ENCODE assay signal across 14 mouse cellular contexts in the genomic region with DNA sequence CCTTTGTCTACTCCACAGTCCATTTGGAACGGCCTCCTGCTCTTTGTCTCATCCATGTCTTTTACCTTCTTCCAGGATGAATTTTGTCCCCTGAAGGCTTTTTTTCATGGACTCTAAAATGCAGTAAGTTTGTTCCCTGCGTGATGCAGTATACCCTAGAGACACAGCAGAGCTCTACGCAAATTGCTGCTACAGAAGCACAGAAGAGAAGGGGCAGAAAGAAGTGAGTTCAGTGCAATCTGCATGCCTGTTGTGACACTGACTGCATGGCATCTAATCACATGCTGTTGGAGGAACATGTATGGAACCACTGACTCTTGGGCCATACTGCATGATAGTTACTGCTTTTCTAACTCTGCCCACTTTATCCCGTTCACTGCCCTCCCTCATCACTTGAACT.
DNase-seq lines count a peak whose midpoint lies in the region; ATAC-seq and TF ChIP-seq lines count a peak whose summit lies in the region.
"Had no signal": no experiment of that assay in that cellular context is flagged by ENCODE, and none has a peak within 500 bp of the region (broad histone marks: within the 10 kb centered on the region; RNA-seq: fewer than 3 reads in every experiment).

No protein-coding gene starts in this region.

- H3K4me2 ChIP-seq in forebrain, embryonic 11.5 days (ENCODE audit: low read depth, low read length, severe bottlenecking): no peak overlapping the region
- no peak overlapping the region for H3K4me2 ChIP-seq in hindbrain, embryonic 11.5 days (replicated peaks; ENCODE audit: low read depth, low read length)
- H3K4me2 ChIP-seq in hindbrain, embryonic 14.5 days (replicated peaks): peak overlapping the region; percentile 17; the same call in 1 of the 2 replicates
- H3K4me2 ChIP-seq in neural tube, embryonic 14.5 days (ENCODE audit: low read depth, low read length): no peak overlapping the region

- no peaks in the 10 kb centered on the region for H3K36me3 ChIP-seq in forebrain, embryonic 10.5 days (replicated peaks)
- no peaks in the 10 kb centered on the region for H3K36me3 ChIP-seq in forebrain, embryonic 11.5 days (ENCODE audit: control insufficient read depth, insufficient read depth, low read length)
- H3K36me3 ChIP-seq in hindbrain, embryonic 11.5 days (ENCODE audit: control insufficient read depth, insufficient read depth, low read length): no peaks in the 10 kb centered on the region
- no peaks in the 10 kb centered on the region for H3K36me3 ChIP-seq in hindbrain, embryonic 10.5 days
- no peaks in the 10 kb centered on the region for H3K36me3 ChIP-seq in hindbrain, embryonic 14.5 days (replicated peaks; ENCODE audit: control insufficient read depth, insufficient read depth)
- H3K36me3 ChIP-seq in neural tube, embryonic 14.5 days (ENCODE audit: control insufficient read depth, insufficient read depth, low read length): no peaks in the 10 kb centered on the region

- ATAC-seq in forebrain, embryonic 11.5 days (replicated peaks; ENCODE audit: low FRiP score): no peak
- ATAC-seq in hindbrain, embryonic 11.5 days (ENCODE audit: low FRiP score): 0 out of 2 replicates have a peak, but pooled peaks have one; percentile 25
- ATAC-seq in hindbrain, embryonic 14.5 days (ENCODE audit: low FRiP score): peak; percentile 41; the same call in 1 of the 2 replicates
- peak; percentile 33; the same call in 1 of the 2 replicates for ATAC-seq in neural tube, embryonic 14.5 days (ENCODE audit: low read depth)
- ATAC-seq: intestine, postnatal 0 days; Patski had no signal

- H3K9ac ChIP-seq in forebrain, embryonic 11.5 days (ENCODE audit: low read length): no peak overlapping the region
- H3K9ac ChIP-seq in hindbrain, embryonic 11.5 days (ENCODE audit: low read depth, low read length): no peak overlapping the region
- no peak overlapping the region for H3K9ac ChIP-seq in hindbrain, embryonic 14.5 days
- H3K9ac ChIP-seq in neural tube, embryonic 14.5 days (replicated peaks; ENCODE audit: low read depth, low read length): no peak overlapping the region
- H3K9ac ChIP-seq: liver, embryonic 14.5 days had no signal

- H3K27ac ChIP-seq in forebrain, embryonic 10.5 days: peak overlapping the region; percentile 66
- no peak overlapping the region for H3K27ac ChIP-seq in forebrain, embryonic 11.5 days (ENCODE audit: low read depth, low read length)
- no peak overlapping the region for H3K27ac ChIP-seq in hindbrain, embryonic 11.5 days (ENCODE audit: low read depth, low read length)
- H3K27ac ChIP-seq in hindbrain, embryonic 10.5 days: no peak overlapping the region; the same call in 1 of the 2 replicates
- peak overlapping the region; percentile 67 for H3K27ac ChIP-seq in hindbrain, embryonic 14.5 days
- H3K27ac ChIP-seq in neural tube, embryonic 14.5 days (ENCODE audit: low read depth, low read length): peak overlapping the region; percentile 34; the same call in 1 of the 2 replicates
- H3K27ac ChIP-seq in layer of hippocampus, adult 2 months: no peak overlapping the region
- H3K27ac ChIP-seq: liver, embryonic 14.5 days had no signal

- peaks cover 14% of the 10 kb centered on the region for H3K4me1 ChIP-seq in forebrain, embryonic 10.5 days
- 0 out of 2 replicates have a peak, but pooled peaks cover 2% of the 10 kb centered on the region for H3K4me1 ChIP-seq in forebrain, embryonic 11.5 days (replicated peaks; ENCODE audit: control insufficient read depth, insufficient read depth, low read length)
- no peaks in the 10 kb centered on the region for H3K4me1 ChIP-seq in hindbrain, embryonic 11.5 days (replicated peaks; ENCODE audit: control insufficient read depth, insufficient read depth, low read length)
- no peaks in the 10 kb centered on the region for H3K4me1 ChIP-seq in hindbrain, embryonic 10.5 days (replicated peaks)
- H3K4me1 ChIP-seq in hindbrain, embryonic 14.5 days (replicated peaks; ENCODE audit: control insufficient read depth, insufficient read depth, low read length): no peaks in the 10 kb centered on the region; the same call in 1 of the 2 replicates
- no peaks in the 10 kb centered on the region for H3K4me1 ChIP-seq in neural tube, embryonic 14.5 days (ENCODE audit: control insufficient read depth, insufficient read depth, low read length)

- DNase-seq in forebrain, embryonic 10.5 days (ENCODE audit: extremely low spot score, low spot score): no peak
- DNase-seq in forebrain, embryonic 11.5 days (ENCODE audit: low spot score): no peak
- peak; percentile 0 for DNase-seq in hindbrain, embryonic 11.5 days (ENCODE audit: low spot score)
- no peak for DNase-seq in hindbrain, embryonic 10.5 days (ENCODE audit: low spot score)
- DNase-seq in hindbrain, embryonic 14.5 days (ENCODE audit: low spot score): no peak
- DNase-seq in urinary bladder, postnatal 10 days (ENCODE audit: low spot score): no peak
- DNase-seq in layer of hippocampus, adult 2 months (ENCODE audit: low spot score in 2 of 2): no peak
- DNase-seq: kidney, postnatal 14 days; lung, postnatal 14 days; thymus, postnatal 4 days had no signal

- no peaks in the 10 kb centered on the region for H3K9me3 ChIP-seq in forebrain, embryonic 10.5 days
- no peaks in the 10 kb centered on the region for H3K9me3 ChIP-seq in forebrain, embryonic 11.5 days (ENCODE audit: control insufficient read depth, low read length)
- no peaks in the 10 kb centered on the region for H3K9me3 ChIP-seq in hindbrain, embryonic 11.5 days (ENCODE audit: control insufficient read depth, low read length)
- H3K9me3 ChIP-seq in hindbrain, embryonic 10.5 days: no peaks in the 10 kb centered on the region
- no peaks in the 10 kb centered on the region for H3K9me3 ChIP-seq in hindbrain, embryonic 14.5 days (ENCODE audit: control insufficient read depth, low read length)
- H3K9me3 ChIP-seq in neural tube, embryonic 14.5 days (ENCODE audit: control insufficient read depth, low read length): no peaks in the 10 kb centered on the region

- no peak for TF ChIP-seq CTCF in layer of hippocampus, adult 2 months (conservative IDR thresholded peaks at IDR 0.05)

- no peaks in the 10 kb centered on the region for H3K27me3 ChIP-seq in forebrain, embryonic 10.5 days (ENCODE audit: poor library complexity, severe bottlenecking)
- H3K27me3 ChIP-seq in forebrain, embryonic 11.5 days (ENCODE audit: control insufficient read depth, insufficient read depth, low read length): no peaks in the 10 kb centered on the region
- no peaks in the 10 kb centered on the region for H3K27me3 ChIP-seq in hindbrain, embryonic 11.5 days (ENCODE audit: control insufficient read depth, insufficient read depth, low read length)
- H3K27me3 ChIP-seq in hindbrain, embryonic 10.5 days (ENCODE audit: insufficient read depth, poor library complexity, severe bottlenecking): no peaks in the 10 kb centered on the region
- no peaks in the 10 kb centered on the region for H3K27me3 ChIP-seq in hindbrain, embryonic 14.5 days (ENCODE audit: control insufficient read depth, insufficient read depth, low read length)
- H3K27me3 ChIP-seq in neural tube, embryonic 14.5 days (ENCODE audit: control insufficient read depth, insufficient read depth, low read length): no peaks in the 10 kb centered on the region

- H3K4me3 ChIP-seq in forebrain, embryonic 10.5 days: no peak overlapping the region
- no peak overlapping the region for H3K4me3 ChIP-seq in forebrain, embryonic 11.5 days (ENCODE audit: low read depth, low read length)
- no peak overlapping the region for H3K4me3 ChIP-seq in hindbrain, embryonic 11.5 days (ENCODE audit: low read depth, low read length)
- H3K4me3 ChIP-seq in hindbrain, embryonic 10.5 days: no peak overlapping the region
- no peak overlapping the region for H3K4me3 ChIP-seq in hindbrain, embryonic 14.5 days (replicated peaks; ENCODE audit: low read length)
- H3K4me3 ChIP-seq in neural tube, embryonic 14.5 days (ENCODE audit: low read depth, low read length): no peak overlapping the region
- no peak overlapping the region for H3K4me3 ChIP-seq in layer of hippocampus, adult 2 months

- WGBS in forebrain, embryonic 10.5 days: 54% methylated on average over 4 of the region's 4 CpGs
- 50% methylated on average over 4 of the region's 4 CpGs for WGBS in forebrain, embryonic 11.5 days
- WGBS in hindbrain, embryonic 11.5 days: 63% methylated on average over 4 of the region's 4 CpGs
- 68% methylated on average over 4 of the region's 4 CpGs for WGBS in hindbrain, embryonic 10.5 days
- 54% methylated on average over 4 of the region's 4 CpGs for WGBS in hindbrain, embryonic 14.5 days
- 59% methylated on average over 4 of the region's 4 CpGs for WGBS in neural tube, embryonic 14.5 days

Comparison
In these comparisons a context has a peak if more than half of its experiments do, and no peak if none do; other contexts are left out.
1. H3K27ac ChIP-seq: peak in forebrain, embryonic 10.5 days (single experiment), hindbrain, embryonic 14.5 days (single experiment) and neural tube, embryonic 14.5 days (single experiment); none in forebrain, embryonic 11.5 days (single experiment), hindbrain, embryonic 11.5 days (single experiment), hindbrain, embryonic 10.5 days (single experiment) and layer of hippocampus, adult 2 months (single experiment).